Mouse (Mus musculus): ENCODE data around the gene Trmt44.

Gene Trmt44

GRCm38 (mm10) chr5:35574653-35575599 lies at the start of gene Trmt44:
Gene Trmt44 (minus strand): TSS chr5:35575070.
- peak; percentile 93 for DNase-seq (ENCODE audit: low spot score)

GRCm38 (mm10) chr5:35623831-35624230 lies 49.0 kb upstream of the Trmt44 start:
- DNase-seq (ENCODE audit: low spot score), result no peak

- no peak for DNase-seq (ENCODE audit: low spot score)
Measured at GRCm38 (mm10) chr5:35621114-35621513, 46.2 kb upstream of the Trmt44 start.

- DNase-seq (ENCODE audit: low spot score), result no peak
Measured at GRCm38 (mm10) chr5:35616943-35617342, 42.1 kb upstream of the Trmt44 start.

- DNase-seq (ENCODE audit: low spot score), result no peak
Measured at GRCm38 (mm10) chr5:35612722-35613121, 37.9 kb upstream of the Trmt44 start.

GRCm38 (mm10) chr5:35611900-35612299 lies 37.0 kb upstream of the Trmt44 start:
- no peak for DNase-seq (ENCODE audit: low spot score)

- no peak for DNase-seq (ENCODE audit: low spot score)
Measured at GRCm38 (mm10) chr5:35611170-35611569, 36.3 kb upstream of the Trmt44 start.

GRCm38 (mm10) chr5:35610381-35610780 lies 35.5 kb upstream of the Trmt44 start:
- DNase-seq (ENCODE audit: low spot score), result no peak

- no peak for DNase-seq (ENCODE audit: low spot score)
Measured at GRCm38 (mm10) chr5:35609971-35610370, 35.1 kb upstream of the Trmt44 start.

- DNase-seq (ENCODE audit: low spot score), result peak; percentile 57
Measured at GRCm38 (mm10) chr5:35609381-35609780, 34.5 kb upstream of the Trmt44 start.

GRCm38 (mm10) chr5:35608559-35608958 lies 33.7 kb upstream of the Trmt44 start:
- no peak for DNase-seq (ENCODE audit: low spot score)

GRCm38 (mm10) chr5:35607784-35608183 lies 32.9 kb upstream of the Trmt44 start:
- DNase-seq (ENCODE audit: low spot score), result peak; percentile 18

- no peak for DNase-seq (ENCODE audit: low spot score)
Measured at GRCm38 (mm10) chr5:35606800-35607199, 31.9 kb upstream of the Trmt44 start.

- DNase-seq (ENCODE audit: low spot score), result no peak
Measured at GRCm38 (mm10) chr5:35605355-35605754, 30.5 kb upstream of the Trmt44 start.

- no peak for DNase-seq (ENCODE audit: low spot score)
Measured at GRCm38 (mm10) chr5:35601526-35601925, 26.7 kb upstream of the Trmt44 start.

GRCm38 (mm10) chr5:35600233-35600632 lies 25.4 kb upstream of the Trmt44 start:
- DNase-seq (ENCODE audit: low spot score), result no peak

GRCm38 (mm10) chr5:35596169-35597160 lies 21.6 kb upstream of the Trmt44 start:
- peak; percentile 70 for DNase-seq (ENCODE audit: low spot score)

GRCm38 (mm10) chr5:35595706-35596105 lies 20.8 kb upstream of the Trmt44 start:
- DNase-seq (ENCODE audit: low spot score), result peak; percentile 74

- DNase-seq (ENCODE audit: low spot score), result no peak
Measured at GRCm38 (mm10) chr5:35594768-35595167, 19.9 kb upstream of the Trmt44 start.

- no peak for DNase-seq (ENCODE audit: low spot score)
Measured at GRCm38 (mm10) chr5:35593272-35593671, 18.4 kb upstream of the Trmt44 start.

GRCm38 (mm10) chr5:35592824-35593223 lies 18.0 kb upstream of the Trmt44 start:
- no peak for DNase-seq (ENCODE audit: low spot score)

- DNase-seq (ENCODE audit: low spot score), result no peak
Measured at GRCm38 (mm10) chr5:35592081-35592736, 17.3 kb upstream of the Trmt44 start.
